Mouse (Mus musculus) ES-CJ7 (cell line): Measurements from ENCODE around the gene Eef1a1.
A peak's percentile ranks its signal among the peaks of the same experiment; 100 is the strongest.
"Not testable (repeated sequence)": the region's sequence is repeated elsewhere in the genome, so short reads cannot be mapped to it uniquely, and the experiment has no call there.

ENCODE experiments used
- DNase-seq: peaks from one replicate; pipeline ENCODE4 v3.0.0; 2011; ENCODE audit warnings: low read depth, low spot score

Eef1a1 gene

GRCm38 (mm10) chr9:78508106-78508786 lies 19.3 kb upstream of the Eef1a1 start:
- no peak for DNase-seq

DNA sequence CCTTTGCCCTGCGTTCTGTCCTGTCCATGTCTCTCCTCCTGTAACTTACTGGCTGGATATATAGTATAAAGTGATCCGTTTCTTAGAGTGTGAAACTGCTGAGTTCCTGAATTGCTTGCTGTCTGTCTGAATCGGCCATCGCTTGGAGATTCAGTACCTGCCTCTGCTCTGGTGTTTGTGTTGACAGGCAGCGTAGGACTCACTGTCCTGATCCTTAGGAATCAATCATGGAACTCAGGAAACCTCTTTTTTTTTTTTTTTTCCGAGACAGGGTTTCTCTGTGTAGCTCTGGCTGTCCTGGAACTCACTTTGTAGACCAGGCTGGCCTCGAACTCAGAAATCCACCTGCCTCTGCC lies 17.7 kb upstream of the Eef1a1 start:
- DNase-seq, result no peak

GRCm38 (mm10) chr9:78506002-78506721 lies 17.2 kb upstream of the Eef1a1 start:
- peak; percentile 84 for DNase-seq

DNA sequence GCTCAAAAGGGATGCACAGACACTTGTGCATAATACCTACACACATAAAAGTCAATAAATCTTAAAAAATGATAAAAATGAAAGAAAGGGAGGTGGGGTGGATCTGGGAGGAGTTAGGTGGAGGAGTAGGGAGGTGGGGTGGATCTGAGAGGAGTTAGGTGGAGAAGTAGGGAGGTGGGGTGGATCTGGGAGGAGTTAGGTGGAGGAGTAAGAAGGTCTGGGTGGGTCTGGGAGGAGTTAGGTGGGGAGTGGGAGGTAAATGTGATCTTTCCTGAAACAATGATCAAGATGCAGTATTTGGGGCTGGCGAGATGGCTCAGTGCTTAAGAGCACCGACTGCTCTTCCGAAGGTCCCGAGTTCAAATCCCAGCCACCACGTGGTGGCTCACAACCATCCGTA lies 16.3 kb upstream of the Eef1a1 start:
- peak; percentile 59 for DNase-seq

- DNase-seq, result peak; percentile 81
These were observed 15.7 kb upstream of the Eef1a1 start for GRCm38 (mm10) chr9:78504679-78505078.

GRCm38 (mm10) chr9:78504133-78504532 lies 15.2 kb upstream of the Eef1a1 start:
- no peak for DNase-seq

DNA sequence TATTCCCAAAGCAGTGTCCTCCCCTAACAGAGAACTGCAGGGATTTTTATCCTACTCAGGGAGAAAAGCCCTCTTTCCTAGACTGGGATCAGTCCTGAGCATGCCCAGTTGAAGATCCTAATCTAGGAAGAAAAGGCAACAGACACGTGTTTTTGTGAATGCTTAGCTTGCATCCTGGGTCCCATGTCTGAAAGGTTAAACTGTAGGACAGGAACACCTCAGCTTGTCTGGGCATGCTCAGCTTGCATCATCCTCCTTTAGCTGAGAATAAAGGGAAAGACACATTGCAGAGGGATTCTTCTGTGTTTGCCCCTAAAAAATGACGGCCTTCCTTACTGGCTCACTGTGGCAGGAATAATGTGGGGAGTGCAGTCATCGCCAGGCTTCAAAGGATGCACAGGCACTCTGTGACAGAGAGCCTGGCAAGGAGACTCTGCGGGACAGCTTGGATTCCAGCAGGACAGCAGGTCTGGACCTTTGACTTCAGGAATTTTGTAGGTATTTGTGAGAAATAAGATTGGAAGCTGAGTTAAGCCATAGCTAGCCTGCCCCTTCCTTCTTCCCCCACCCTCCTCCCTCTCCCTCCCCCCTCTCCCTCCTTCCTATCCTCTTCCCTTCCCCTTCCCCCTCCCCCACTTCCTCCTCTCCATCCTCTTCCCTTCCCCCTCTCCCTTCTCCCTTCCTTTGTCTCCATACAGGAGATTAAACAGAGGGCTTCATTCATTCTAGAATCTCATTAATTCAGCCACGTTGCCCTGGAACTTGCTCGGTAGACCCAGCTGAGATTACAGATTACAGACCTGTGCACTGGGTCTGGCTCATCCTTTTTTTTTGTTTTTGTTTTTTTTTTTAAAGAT lies 14.5 kb upstream of the Eef1a1 start:
- DNase-seq, result peak; percentile 91

DNA sequence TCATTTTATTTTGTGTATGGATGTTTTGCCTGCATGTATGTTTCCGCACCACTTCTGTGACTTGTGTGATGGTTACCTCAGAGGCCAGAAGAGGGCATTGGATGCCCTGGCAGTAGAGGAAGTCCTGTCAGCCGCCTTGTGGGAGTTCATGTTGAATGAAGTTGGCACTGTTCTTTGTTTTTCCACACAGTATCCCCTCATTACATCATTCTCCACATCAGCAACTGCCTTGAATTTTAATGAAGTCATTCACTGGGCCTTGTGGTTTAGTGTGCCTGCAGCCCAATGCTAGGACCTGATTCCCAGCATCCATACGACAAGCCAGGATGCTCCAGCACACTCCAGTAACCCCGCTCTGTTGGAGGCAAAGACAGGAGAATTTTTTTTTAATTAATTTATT lies 12.3 kb upstream of the Eef1a1 start:
- DNase-seq, result no peak

DNA sequence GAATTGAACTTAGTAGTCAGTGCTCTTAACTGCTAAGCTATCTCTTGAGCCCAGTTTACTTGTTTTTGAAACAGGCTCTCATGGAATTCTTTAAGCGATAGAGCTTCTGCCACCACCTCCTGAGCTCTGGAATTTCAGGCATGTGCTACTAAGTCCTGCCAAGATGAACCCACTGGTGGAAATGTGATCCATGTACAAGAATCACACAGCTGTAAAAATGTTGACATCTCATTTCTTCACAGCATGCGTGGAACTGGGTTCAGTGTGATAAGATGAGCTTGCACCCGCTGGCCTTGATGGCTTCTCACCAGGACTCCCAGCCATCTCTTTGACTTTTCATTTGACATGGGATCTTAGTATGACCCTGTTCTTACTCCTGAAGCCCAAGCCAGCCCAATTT lies 11.4 kb upstream of the Eef1a1 start:
- DNase-seq, result no peak

DNA sequence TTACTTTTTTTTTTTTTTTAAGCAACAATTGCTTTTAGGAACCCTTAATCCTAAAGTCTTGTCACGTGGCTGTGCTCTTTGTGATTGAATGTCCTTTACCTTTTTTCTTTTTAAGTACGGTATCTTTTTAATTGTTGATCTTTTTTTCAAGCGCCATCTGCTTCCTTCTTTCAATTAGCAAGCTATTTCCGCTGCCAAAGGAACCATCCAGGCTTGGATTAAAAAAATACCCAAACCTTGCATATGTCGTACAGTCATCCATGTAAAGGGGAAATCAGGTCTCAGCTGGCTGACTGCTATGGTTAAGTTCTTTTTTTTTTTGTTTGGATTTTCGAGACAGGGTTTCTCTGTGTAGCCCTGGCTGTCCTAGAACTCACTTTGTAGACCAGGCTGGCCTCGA lies 4.2 kb upstream of the Eef1a1 start:
- no peak for DNase-seq

DNA sequence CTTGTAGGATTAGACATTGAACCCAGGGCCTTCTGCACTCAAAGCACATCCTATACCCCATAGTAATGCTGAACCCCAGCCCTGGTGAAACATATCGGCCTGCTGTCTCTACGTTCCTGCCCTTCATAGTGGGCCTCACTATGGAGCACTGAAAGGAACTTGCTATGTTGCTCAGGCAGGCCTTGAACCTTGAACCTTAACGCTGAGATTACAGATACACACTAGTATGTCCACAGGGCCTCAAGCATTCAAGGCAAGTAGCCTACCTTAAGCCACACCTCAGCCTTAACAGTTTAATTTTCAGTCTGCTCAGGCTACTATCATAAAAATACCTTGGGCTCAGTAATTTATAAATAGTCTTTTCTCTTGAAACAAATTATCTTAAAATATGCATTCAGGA lies 3.3 kb upstream of the Eef1a1 start:
- DNase-seq, result no peak

DNA sequence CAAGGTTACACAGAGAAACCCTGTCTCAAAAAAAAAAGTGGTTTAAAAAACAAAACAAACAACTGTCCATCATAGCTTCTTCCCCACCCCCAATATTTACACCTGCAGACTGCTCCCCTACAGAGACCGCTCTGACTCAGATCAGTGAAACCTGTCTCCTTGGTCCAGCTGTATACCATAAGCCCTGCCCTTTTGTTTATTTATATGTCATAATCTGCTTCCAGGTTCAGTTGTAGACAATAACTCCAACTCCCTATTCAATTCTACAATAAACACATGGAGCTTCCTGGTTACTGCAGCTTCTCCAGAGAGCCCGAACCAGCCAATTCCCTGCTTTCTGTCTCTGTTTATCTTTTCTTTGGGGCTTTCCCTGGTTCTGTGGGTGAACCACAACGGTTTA lies 2.2 kb upstream of the Eef1a1 start:
- no peak for DNase-seq

- peak; percentile 75 for DNase-seq
These were observed 930 bp downstream of the Eef1a1 start for GRCm38 (mm10) chr9:78488021-78488420.

DNA sequence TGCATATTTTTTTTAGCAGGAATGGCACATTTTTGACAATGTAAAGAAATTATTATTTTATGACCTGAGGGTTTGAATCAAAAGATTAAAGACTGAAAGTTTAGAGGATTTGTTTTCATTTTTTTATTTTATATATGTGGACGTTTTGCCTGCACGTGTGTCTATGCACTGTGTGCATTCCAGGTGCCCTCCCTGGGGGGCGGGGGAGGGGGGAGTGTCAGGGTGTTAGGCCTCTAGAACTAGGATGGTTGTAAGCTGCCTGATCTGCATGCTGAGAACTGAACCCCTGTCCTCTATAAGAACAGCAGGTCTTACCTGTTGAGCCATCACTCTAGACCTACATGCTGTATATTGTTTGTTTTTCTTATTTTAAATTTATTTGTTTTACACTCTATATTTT lies 4.3 kb downstream of the Eef1a1 start:
- no peak for DNase-seq

- no peak for DNase-seq
These were observed 6.6 kb downstream of the Eef1a1 start for GRCm38 (mm10) chr9:78482386-78482785.

GRCm38 (mm10) chr9:78481423-78482331 lies 7.3 kb downstream of the Eef1a1 start:
- peak; percentile 99 for DNase-seq

GRCm38 (mm10) chr9:78480706-78481358 lies 8.1 kb downstream of the Eef1a1 start:
- DNase-seq, result peak; percentile 73

DNA sequence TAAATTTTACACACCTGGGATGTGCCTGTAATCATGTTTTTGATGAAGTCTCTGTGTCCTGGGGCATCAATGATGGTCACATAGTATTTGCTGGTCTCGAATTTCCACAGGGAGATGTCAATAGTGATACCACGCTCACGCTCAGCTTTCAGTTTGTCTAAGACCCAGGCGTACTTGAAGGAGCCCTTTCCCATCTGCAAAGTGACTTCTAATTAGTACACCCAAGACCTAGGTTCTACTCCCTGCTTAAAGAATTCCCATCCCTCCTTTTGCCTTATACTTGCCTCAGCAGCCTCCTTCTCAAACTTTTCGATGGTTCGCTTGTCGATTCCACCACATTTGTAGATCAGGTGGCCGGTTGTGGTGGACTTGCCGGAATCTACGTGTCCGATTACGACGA lies 8.7 kb downstream of the Eef1a1 start:
- not testable (repeated sequence) for DNase-seq

DNA sequence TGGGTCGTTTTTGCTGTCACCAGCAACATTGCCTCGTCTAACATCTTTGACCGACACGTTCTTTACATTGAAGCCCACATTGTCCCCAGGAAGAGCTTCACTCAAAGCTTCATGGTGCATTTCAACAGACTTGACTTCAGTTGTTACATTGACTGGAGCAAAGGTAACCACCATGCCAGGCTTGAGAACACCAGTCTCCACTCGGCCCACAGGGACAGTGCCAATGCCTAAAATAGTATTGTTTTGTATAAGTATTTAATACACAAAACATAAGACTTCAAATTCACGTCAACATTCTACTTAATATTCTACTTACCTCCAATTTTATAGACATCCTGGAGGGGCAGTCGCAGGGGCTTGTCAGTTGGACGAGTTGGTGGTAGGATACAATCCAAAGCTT lies 9.6 kb downstream of the Eef1a1 start:
- DNase-seq, result not testable (repeated sequence)

GRCm38 (mm10) chr9:78478009-78478605 lies 10.8 kb downstream of the Eef1a1 start:
- DNase-seq, result not testable (repeated sequence)
